Mouse (Mus musculus) liver, embryonic 14.5 days (tissue): ENCODE measurements around the gene Ltbp1. TPM values are rescaled to one million over a fixed set of nuclear protein-coding genes. Genes with fewer than 3 reads are reported as not detected.
A peak's percentile ranks its signal among the peaks of the same experiment; 100 is the strongest.
"Not testable (repeated sequence)": the region's sequence is repeated elsewhere in the genome, so short reads cannot be mapped to it uniquely, and the experiment has no call there.

Experiments
- ATAC-seq: fragments of 200-750 bp; cut with Nextera tagmentation; 2 replicates; pipeline ENCODE4 v1.8.0; 2017; ENCODE audit warnings: moderate number of reproducible peaks, mild to moderate bottlenecking, moderate library complexity; ENCODE audit not compliant: insufficient read depth
- DNase-seq, 3 experiments: peaks; one replicate each; pipeline ENCODE4 v3.0.0-alpha.2; 2012 to 2013; ENCODE audit warnings: low read depth in 3 of 3, low spot score in 3 of 3
- H3K27ac ChIP-seq: fragments of 300-500 bp; sonication (generic); 2 replicates; pipeline ENCODE4 v1.5.1; 2014; ENCODE audit warnings: moderate library complexity, mild to moderate bottlenecking, control low read depth, inconsistent platforms
- H3K27me3 ChIP-seq: fragments of 300-500 bp; sonication (generic); 2 replicates; pipeline ENCODE4 v1.6.1; 2014; ENCODE audit warnings: mild to moderate bottlenecking, low read length, moderate library complexity; ENCODE audit not compliant: control insufficient read depth, insufficient read depth
- H3K36me3 ChIP-seq: fragments of 300-500 bp; sonication (generic); replicated peaks from 2 replicates; pipeline ENCODE4 v1.6.1; 2014; ENCODE audit warnings: low read depth; ENCODE audit not compliant: control insufficient read depth, insufficient read depth
- H3K4me1 ChIP-seq, 2 experiments: fragments of 200-500 bp in 1 of 2; fragments of 300-500 bp in 1 of 2; sonication (generic) in 1 of 2; replicated peaks; 2 replicates each; pipeline ENCODE4 v1.6.1; 2012 to 2014; ENCODE audit warnings: antibody characterized with exemption in 1 of 2, inconsistent platforms in 1 of 2, low read length in 1 of 2; ENCODE audit not compliant: control insufficient read depth in 2 of 2, insufficient read depth in 2 of 2
- H3K4me2 ChIP-seq: fragments of 300-500 bp; sonication (generic); 2 replicates; pipeline ENCODE4 v1.6.1; 2014; ENCODE audit warnings: low read depth, mild to moderate bottlenecking, control low read depth, moderate library complexity
- H3K4me3 ChIP-seq, 2 experiments: fragments of 200-500 bp in 1 of 2; fragments of 300-500 bp in 1 of 2; sonication (generic) in 1 of 2; 2 replicates each; pipeline ENCODE4 v1.5.1; 2012 to 2014; ENCODE audit warnings: low read depth in 2 of 2, low read length in 2 of 2, mild to moderate bottlenecking in 2 of 2, control low read depth in 1 of 2, inconsistent platforms in 1 of 2, moderate library complexity in 1 of 2; ENCODE audit not compliant: insufficient read depth in 1 of 2
- H3K9ac ChIP-seq: fragments of 300-500 bp; sonication (generic); replicated peaks from 2 replicates; pipeline ENCODE4 v1.6.1; 2014; ENCODE audit warnings: mild to moderate bottlenecking, control low read depth, moderate library complexity
- H3K9me3 ChIP-seq: fragments of 300-500 bp; sonication (generic); 2 replicates; pipeline ENCODE4 v1.6.1; 2016; ENCODE audit warnings: low read length, mixed read lengths; ENCODE audit not compliant: control insufficient read depth
- CTCF ChIP-seq: IDR thresholded peaks from 2 replicates; pipeline ENCODE4 v1.5.1; 2016; ENCODE audit warnings: antibody characterized with exemption, low read depth, control low read depth
- EP300 ChIP-seq: IDR thresholded peaks from 2 replicates; pipeline ENCODE4 v1.6.1; 2016; ENCODE audit warnings: antibody characterized with exemption, low read depth
- WGBS: fragments of 180-500 bp; shearing (Covaris S2); extraction: QIAGEN DNeasy Blood & Tissue Kit; methylation state at CpG from one replicate; pipeline ENCODE4 v1.1.7; 2014; ENCODE audit not compliant: insufficient replicate concordance; 5-methylcytosine and 5-hydroxymethylcytosine counted together
- polyA plus RNA-seq, 2 experiments: library from polyadenylated mRNA; depleted of rRNA in 1 of 2; stranded (reverse) in 1 of 2; unstranded in 1 of 2; fragments of >200 nt; fragmentation: Nextera tagmentation in 1 of 2; extraction: Ambion mirVana in 1 of 2; gene quantifications; 2 replicates each; pipeline versions ENCODE4 v1.2.1 to v1.2.3; 2012 to 2014

The Ltbp1 gene
- polyA plus RNA-seq, 2 experiments: 1.9 to 2.2 TPM

- Histone ChIP-seq H3K4me2 (no peak overlapping the region), H3K27ac (no peak overlapping the region), H3K36me3 (no peaks in the 10 kb centered on the region), H3K27me3 (no peaks in the 10 kb centered on the region), H3K9me3 (no peaks in the 10 kb centered on the region), H3K4me1 (peaks cover 2 to 12% of the 10 kb centered on the region in 2 experiments; a peak in 2 of 4 replicates), H3K4me3 (no peak overlapping the region), H3K9ac (no peak overlapping the region)
- no peak for DNase-seq
- ATAC-seq: 0 out of 2 replicates have a peak, but pooled peaks have one; percentile 21
- WGBS: 32% methylated on average over 2 of the region's 2 CpGs
- no peak for TF ChIP-seq CTCF
- TF ChIP-seq EP300: no peak
Observed at GRCm38 (mm10) chr17:75139731-75140130, 134.4 kb downstream of the Ltbp1 start.

GRCm38 (mm10) chr17:75142845-75143244, 137.5 kb downstream of the Ltbp1 start:
- ATAC-seq (peak; percentile 76), DNase-seq (peak in 1 of 3 experiments; percentile 24)
- Histone ChIP-seq H3K4me2 (peak overlapping the region; percentile 15; the same call in 1 of the 2 replicates), H3K4me1 (peaks cover 2 to 12% of the 10 kb centered on the region in 2 experiments; a peak in 2 of 4 replicates), H3K27ac (peak overlapping the region; percentile 59)
- WGBS: 7% methylated on average over 7 of the region's 7 CpGs
- not testable (repeated sequence) for H3K27me3 ChIP-seq, H3K9ac ChIP-seq, H3K9me3 ChIP-seq, H3K4me3 ChIP-seq, H3K36me3 ChIP-seq
- peak; percentile 68 for TF ChIP-seq EP300

- no peak overlapping the region for H3K4me2 ChIP-seq
- H3K27ac ChIP-seq: no peak overlapping the region
- H3K9ac ChIP-seq: no peak overlapping the region
- peaks cover 2 to 12% of the 10 kb centered on the region in 2 experiments; a peak in 2 of 4 replicates for H3K4me1 ChIP-seq
- no peak for TF ChIP-seq CTCF
- TF ChIP-seq EP300: no peak
- DNase-seq: no peak
- 60% methylated on average over 6 of the region's 6 CpGs for WGBS
- H3K27me3 ChIP-seq: no peaks in the 10 kb centered on the region
- no peak for ATAC-seq
- H3K9me3 ChIP-seq: no peaks in the 10 kb centered on the region
- no peak overlapping the region for H3K4me3 ChIP-seq
- H3K36me3 ChIP-seq: no peaks in the 10 kb centered on the region
Observed at GRCm38 (mm10) chr17:75143927-75144326, 138.6 kb downstream of the Ltbp1 start.

GRCm38 (mm10) chr17:75147218-75147617, 141.8 kb downstream of the Ltbp1 start:
- ATAC-seq (no peak), DNase-seq (no peak)
- H3K4me3 ChIP-seq: no peak overlapping the region
- H3K9me3 ChIP-seq: no peaks in the 10 kb centered on the region
- H3K36me3 ChIP-seq: no peaks in the 10 kb centered on the region
- peaks cover 2 to 12% of the 10 kb centered on the region in 2 experiments; a peak in 2 of 4 replicates for H3K4me1 ChIP-seq
- no peak for TF ChIP-seq EP300
- no peak for TF ChIP-seq CTCF
- H3K4me2 ChIP-seq: no peak overlapping the region
- H3K9ac ChIP-seq: no peak overlapping the region
- no peaks in the 10 kb centered on the region for H3K27me3 ChIP-seq
- WGBS: 57% methylated on average over 4 of the region's 4 CpGs
- H3K27ac ChIP-seq: no peak overlapping the region

GRCm38 (mm10) chr17:75151800-75152199, 146.4 kb downstream of the Ltbp1 start:
- no peaks in the 10 kb centered on the region for H3K9me3 ChIP-seq
- ATAC-seq (no peak), DNase-seq (no peak)
- H3K27me3 ChIP-seq: no peaks in the 10 kb centered on the region
- H3K4me1 ChIP-seq: no peaks in the 10 kb centered on the region; a peak in 1 of 4 replicates
- no peak overlapping the region for H3K27ac ChIP-seq
- H3K4me3 ChIP-seq: no peak overlapping the region
- no peaks in the 10 kb centered on the region for H3K36me3 ChIP-seq
- no peak for TF ChIP-seq EP300
- WGBS: 67% methylated on average over 9 of the region's 9 CpGs
- H3K4me2 ChIP-seq: no peak overlapping the region
- H3K9ac ChIP-seq: no peak overlapping the region
